Mouse (Mus musculus) intestine, embryonic 15.5 days (tissue): ENCODE data around the gene Gm26897. TPM values are rescaled to one million over a fixed set of nuclear protein-coding genes. Genes with fewer than 3 reads are reported as not detected.
A peak's percentile ranks its signal among the peaks of the same experiment; 100 is the strongest.

Experiments
- ATAC-seq: fragments of 200-750 bp; cut with Nextera tagmentation; 2 replicates; pipeline ENCODE4 v1.8.0; 2017; ENCODE audit warnings: moderate TSS enrichment, moderate library complexity
- H3K27ac ChIP-seq: fragments of 300-500 bp; sonication (generic); 2 replicates; pipeline ENCODE4 v1.5.1; 2015; ENCODE audit warnings: mild to moderate bottlenecking, inconsistent platforms
- H3K27me3 ChIP-seq: fragments of 300-500 bp; sonication (generic); replicated peaks from 2 replicates; pipeline ENCODE4 v1.6.1; 2015; ENCODE audit warnings: inconsistent platforms
- H3K36me3 ChIP-seq: fragments of 300-500 bp; sonication (generic); 2 replicates; pipeline ENCODE4 v1.6.1; 2015; ENCODE audit warnings: inconsistent platforms
- H3K4me1 ChIP-seq: fragments of 300-500 bp; sonication (generic); replicated peaks from 2 replicates; pipeline ENCODE4 v1.6.1; 2015; ENCODE audit warnings: inconsistent platforms
- H3K4me2 ChIP-seq: fragments of 300-500 bp; sonication (generic); replicated peaks from 2 replicates; pipeline ENCODE4 v1.6.1; 2015; ENCODE audit warnings: mild to moderate bottlenecking, inconsistent platforms
- H3K4me3 ChIP-seq: fragments of 300-500 bp; sonication (generic); replicated peaks from 2 replicates; pipeline ENCODE4 v1.5.1; 2015; ENCODE audit warnings: inconsistent platforms
- H3K9ac ChIP-seq: fragments of 300-500 bp; sonication (generic); 2 replicates; pipeline ENCODE4 v1.6.1; 2015; ENCODE audit warnings: inconsistent platforms
- H3K9me3 ChIP-seq: fragments of 300-500 bp; sonication (generic); 2 replicates; pipeline ENCODE4 v1.6.1; 2016; ENCODE audit warnings: inconsistent platforms
- WGBS: fragments of 180-500 bp; shearing (Covaris S2); methylation state at CpG from one replicate; pipeline ENCODE4 v1.1.7; 2015; 5-methylcytosine and 5-hydroxymethylcytosine counted together
- polyA plus RNA-seq: library from polyadenylated mRNA; unstranded; fragments of >200 nt; fragmentation: Nextera tagmentation; extraction: Ambion mirVana; gene quantifications from 2 replicates; pipeline ENCODE4 v1.2.1, GENCODE M21; 2015

The Gm26897 gene
- polyA plus RNA-seq, 1 experiment from 2014 or later = not detected

- no peaks in the 10 kb centered on the region for H3K9me3 ChIP-seq
- no peak overlapping the region for H3K4me3 ChIP-seq
- no peaks in the 10 kb centered on the region for H3K27me3 ChIP-seq
- H3K9ac ChIP-seq = no peak overlapping the region
- no peaks in the 10 kb centered on the region for H3K36me3 ChIP-seq
- H3K4me2 ChIP-seq = peak overlapping the region; percentile 25; the same call in 1 of the 2 replicates
- H3K4me1 ChIP-seq = peaks cover 13% of the 10 kb centered on the region; the same call in 1 of the 2 replicates
- 17% methylated on average over 5 of the region's 5 CpGs for WGBS
- no peak overlapping the region for H3K27ac ChIP-seq
- ATAC-seq = peak; percentile 56; the same call in 1 of the 2 replicates
Measured at GRCm38 (mm10) chr5:111755330-111755729, 21.6 kb downstream of the Gm26897 start.

- no peak overlapping the region for H3K27ac ChIP-seq
Measured at GRCm38 (mm10) chr5:111760721-111761480, 27.2 kb downstream of the Gm26897 start.

GRCm38 (mm10) chr5:111761574-111761973 lies 27.9 kb downstream of the Gm26897 start:
- Histone ChIP-seq H3K4me2 (peak overlapping the region; percentile 60), H3K9me3 (no peaks in the 10 kb centered on the region), H3K27me3 (no peaks in the 10 kb centered on the region), H3K9ac (no peak overlapping the region), H3K36me3 (no peaks in the 10 kb centered on the region), H3K4me1 (peaks cover 12% of the 10 kb centered on the region), H3K4me3 (peak overlapping the region; percentile 16), H3K27ac (no peak overlapping the region)
- WGBS = under 1% methylated on average over 12 of the region's 12 CpGs
- no peak for ATAC-seq

More at GRCm38 (mm10) chr5:111760721-111761480, 27.2 kb downstream of the Gm26897 start:
- Histone ChIP-seq H3K27me3 (no peaks in the 10 kb centered on the region), H3K36me3 (no peaks in the 10 kb centered on the region), H3K4me3 (peak overlapping the region; percentile 16; the same call in 1 of the 2 replicates), H3K9ac (no peak overlapping the region), H3K4me2 (peak overlapping the region; percentile 60), H3K9me3 (no peaks in the 10 kb centered on the region), H3K4me1 (peaks cover 12% of the 10 kb centered on the region)
- ATAC-seq = peak; percentile 40; the same call in 1 of the 2 replicates
- 26% methylated on average over 10 of the region's 10 CpGs for WGBS

- Histone ChIP-seq H3K9ac (no peak overlapping the region), H3K4me3 (peak overlapping the region; percentile 16; the same call in 1 of the 2 replicates), H3K4me1 (peaks cover 12% of the 10 kb centered on the region), H3K36me3 (no peaks in the 10 kb centered on the region), H3K27me3 (no peaks in the 10 kb centered on the region), H3K9me3 (no peaks in the 10 kb centered on the region), H3K27ac (peak overlapping the region; percentile 36; the same call in 1 of the 2 replicates), H3K4me2 (peak overlapping the region; percentile 60)
- ATAC-seq = peak; percentile 54
- 9% methylated on average over 17 of the region's 17 CpGs for WGBS
Measured at GRCm38 (mm10) chr5:111762085-111762484, 28.4 kb downstream of the Gm26897 start.

GRCm38 (mm10) chr5:111765671-111766290 lies 32.1 kb downstream of the Gm26897 start:
- ATAC-seq = no peak
- H3K9ac ChIP-seq = no peak overlapping the region
- H3K4me2 ChIP-seq = no peak overlapping the region
- H3K4me1 ChIP-seq = peaks cover 16% of the 10 kb centered on the region
- no peaks in the 10 kb centered on the region for H3K27me3 ChIP-seq
- H3K9me3 ChIP-seq = no peaks in the 10 kb centered on the region
- 69% methylated on average over 15 of the region's 15 CpGs for WGBS
- H3K27ac ChIP-seq = no peak overlapping the region
- H3K36me3 ChIP-seq = no peaks in the 10 kb centered on the region
- no peak overlapping the region for H3K4me3 ChIP-seq

- Histone ChIP-seq H3K27ac (no peak overlapping the region), H3K4me2 (no peak overlapping the region), H3K9me3 (no peaks in the 10 kb centered on the region), H3K27me3 (no peaks in the 10 kb centered on the region), H3K4me1 (peaks cover 12% of the 10 kb centered on the region), H3K4me3 (no peak overlapping the region), H3K9ac (no peak overlapping the region), H3K36me3 (no peaks in the 10 kb centered on the region)
- ATAC-seq = no peak
- 78% methylated on average over 4 of the region's 4 CpGs for WGBS
Measured at GRCm38 (mm10) chr5:111766696-111767095, 33.0 kb downstream of the Gm26897 start.

- Histone ChIP-seq H3K9me3 (no peaks in the 10 kb centered on the region), H3K4me3 (no peak overlapping the region), H3K4me2 (peak overlapping the region; percentile 45), H3K27ac (peak overlapping the region; percentile 54), H3K4me1 (peaks cover 20% of the 10 kb centered on the region), H3K27me3 (no peaks in the 10 kb centered on the region), H3K36me3 (no peaks in the 10 kb centered on the region), H3K9ac (no peak overlapping the region)
- WGBS = 8% methylated on average over 15 of the region's 15 CpGs
- ATAC-seq = peak; percentile 84
Measured at GRCm38 (mm10) chr5:111770266-111770665, 36.5 kb downstream of the Gm26897 start.

GRCm38 (mm10) chr5:111772127-111772526 lies 38.4 kb downstream of the Gm26897 start:
- no peak overlapping the region for H3K4me3 ChIP-seq
- ATAC-seq = no peak
- 36% methylated on average over 8 of the region's 8 CpGs for WGBS

GRCm38 (mm10) chr5:111772591-111773406 lies 39.1 kb downstream of the Gm26897 start:
- WGBS = 28% methylated on average over 13 of the region's 13 CpGs
- 0 out of 2 replicates have a peak, but pooled peaks have one; percentile 13 for ATAC-seq
- no peaks in the 10 kb centered on the region for H3K27me3 ChIP-seq
- H3K9ac ChIP-seq = no peak overlapping the region
- peaks cover 20% of the 10 kb centered on the region for H3K4me1 ChIP-seq
- no peaks in the 10 kb centered on the region for H3K9me3 ChIP-seq
- peak overlapping the region; percentile 0; the same call in 1 of the 2 replicates for H3K27ac ChIP-seq
- H3K4me3 ChIP-seq = no peak overlapping the region
- H3K4me2 ChIP-seq = no peak overlapping the region
- H3K36me3 ChIP-seq = no peaks in the 10 kb centered on the region

More at GRCm38 (mm10) chr5:111772127-111772526, 38.4 kb downstream of the Gm26897 start:
- Histone ChIP-seq H3K9ac (no peak overlapping the region), H3K9me3 (no peaks in the 10 kb centered on the region), H3K36me3 (no peaks in the 10 kb centered on the region), H3K4me2 (no peak overlapping the region), H3K27ac (peak overlapping the region; percentile 0; the same call in 1 of the 2 replicates), H3K4me1 (peaks cover 20% of the 10 kb centered on the region), H3K27me3 (no peaks in the 10 kb centered on the region)

- no peaks in the 10 kb centered on the region for H3K36me3 ChIP-seq
- H3K9me3 ChIP-seq = no peaks in the 10 kb centered on the region
- H3K4me2 ChIP-seq = no peak overlapping the region
- H3K4me3 ChIP-seq = no peak overlapping the region
- H3K9ac ChIP-seq = no peak overlapping the region
- no peak for ATAC-seq
- no peak overlapping the region for H3K27ac ChIP-seq
- H3K27me3 ChIP-seq = no peaks in the 10 kb centered on the region
- WGBS = 57% methylated on average over 5 of the region's 5 CpGs
- peaks cover 20% of the 10 kb centered on the region for H3K4me1 ChIP-seq
Measured at GRCm38 (mm10) chr5:111773407-111773733, 39.6 kb downstream of the Gm26897 start.

GRCm38 (mm10) chr5:111776246-111776645 lies 42.5 kb downstream of the Gm26897 start:
- Histone ChIP-seq H3K36me3 (no peaks in the 10 kb centered on the region), H3K9ac (no peak overlapping the region), H3K4me2 (no peak overlapping the region), H3K27me3 (no peaks in the 10 kb centered on the region), H3K4me1 (peaks cover 12% of the 10 kb centered on the region), H3K27ac (no peak overlapping the region), H3K9me3 (no peaks in the 10 kb centered on the region), H3K4me3 (no peak overlapping the region)
- ATAC-seq = no peak
- 89% methylated on average over 6 of the region's 6 CpGs for WGBS

GRCm38 (mm10) chr5:111778093-111778492 lies 44.4 kb downstream of the Gm26897 start:
- Histone ChIP-seq H3K9ac (no peak overlapping the region), H3K4me3 (no peak overlapping the region), H3K9me3 (no peaks in the 10 kb centered on the region), H3K36me3 (no peaks in the 10 kb centered on the region), H3K27me3 (no peaks in the 10 kb centered on the region), H3K4me2 (no peak overlapping the region), H3K27ac (no peak overlapping the region), H3K4me1 (0 out of 2 replicates have a peak, but pooled peaks cover 2% of the 10 kb centered on the region)
- WGBS = 64% methylated on average over 5 of the region's 5 CpGs
- ATAC-seq = no peak
